12 mouse cellular contexts compared by ENCODE assay signal in the genomic region with DNA sequence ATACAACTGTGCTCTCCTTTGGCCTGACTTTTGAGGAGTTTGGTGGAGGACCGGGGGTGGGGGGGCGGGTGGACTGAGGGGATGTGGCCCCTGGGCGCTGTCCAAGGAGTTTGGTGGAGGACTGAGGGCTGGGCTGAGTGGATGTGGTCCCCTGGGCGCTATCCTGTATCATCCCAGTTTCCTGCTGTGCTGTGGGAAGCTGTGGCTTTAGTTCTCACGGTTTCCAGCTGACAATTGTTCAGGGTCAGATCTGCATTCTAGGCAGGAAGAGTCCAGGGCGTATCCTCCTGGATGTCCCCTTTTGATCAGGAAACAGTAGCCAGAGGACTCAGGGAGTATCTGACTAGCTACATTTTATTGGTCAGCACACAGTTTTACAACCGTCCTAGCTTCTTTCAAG. TPM values are rescaled to one million over a fixed set of nuclear protein-coding genes. Genes with fewer than 3 reads are reported as not detected.
DNase-seq lines count a peak whose midpoint lies in the region; ATAC-seq and TF ChIP-seq lines count a peak whose summit lies in the region.
"Had no signal": no experiment of that assay in that cellular context is flagged by ENCODE, and none has a peak within 500 bp of the region (broad histone marks: within the 10 kb centered on the region; RNA-seq: fewer than 3 reads in every experiment).

No protein-coding gene starts in this region.

- intact Hi-C loops in gastrocnemius, postnatal 14 days (cut with DNase I; ENCODE audit: low total_unique reads) = no loop called here

- H3K4me2 ChIP-seq in heart, embryonic 15.5 days = no peak overlapping the region
- H3K4me2 ChIP-seq in lung, postnatal 0 days (replicated peaks; ENCODE audit: low read depth, low read length) = no peak overlapping the region
- H3K4me2 ChIP-seq: hindbrain, embryonic 13.5 days had no signal

- 62% methylated on average over 7 of the region's 7 CpGs for WGBS in heart, embryonic 15.5 days
- WGBS in lung, postnatal 0 days = 58% methylated on average over 7 of the region's 7 CpGs

- TF ChIP-seq EP300 in lung, postnatal 0 days (IDR thresholded peaks at IDR 0.05) = no peak

- peak overlapping the region; percentile 76 for H3K27ac ChIP-seq in heart, embryonic 15.5 days
- peak overlapping the region; percentile 54; the same call in 1 of the 2 replicates for H3K27ac ChIP-seq in lung, postnatal 0 days (ENCODE audit: low read length)
- H3K27ac ChIP-seq: hindbrain, embryonic 13.5 days; layer of hippocampus, adult 2 months had no signal

- H3K9ac ChIP-seq in heart, embryonic 15.5 days = no peak overlapping the region
- H3K9ac ChIP-seq in lung, postnatal 0 days (replicated peaks; ENCODE audit: low read depth) = no peak overlapping the region
- H3K9ac ChIP-seq: hindbrain, embryonic 13.5 days had no signal

- H3K27me3 ChIP-seq in heart, embryonic 15.5 days = no peaks in the 10 kb centered on the region
- no peaks in the 10 kb centered on the region for H3K27me3 ChIP-seq in lung, postnatal 0 days (replicated peaks; ENCODE audit: insufficient read depth, low read length)

- H3K4me3 ChIP-seq in heart, embryonic 15.5 days = no peak overlapping the region
- H3K4me3 ChIP-seq in lung, postnatal 0 days (ENCODE audit: low read depth, low read length) = no peak overlapping the region
- H3K4me3 ChIP-seq: hindbrain, embryonic 13.5 days; layer of hippocampus, adult 2 months had no signal

- DNase-seq in kidney, adult 11 months = peak; percentile 55
- no peak for DNase-seq in kidney, adult 8-10 months
- peak; percentile 53 for DNase-seq in gastrocnemius, postnatal 14 days
- peak; percentile 63 for DNase-seq in lung, postnatal 0 days (ENCODE audit: low spot score)
- DNase-seq in retina, postnatal 1 day = no peak
- DNase-seq: thymus, postnatal 4 days had no signal

- no peak for TF ChIP-seq CTCF in lung, postnatal 0 days (IDR thresholded peaks at IDR 0.05)

- no peaks in the 10 kb centered on the region for H3K9me3 ChIP-seq in heart, embryonic 15.5 days (replicated peaks)
- no peaks in the 10 kb centered on the region for H3K9me3 ChIP-seq in lung, postnatal 0 days (ENCODE audit: low read length)
- H3K9me3 ChIP-seq: hindbrain, embryonic 13.5 days had no signal

- peak; percentile 24; the same call in 1 of the 2 replicates for ATAC-seq in heart, embryonic 15.5 days (replicated peaks; ENCODE audit: insufficient number of reproducible peaks, insufficient read depth, low FRiP score, low read depth)
- ATAC-seq in lung, postnatal 0 days = peak; percentile 64
- no peak for ATAC-seq in activated CD4-positive, CD25-positive, alpha-beta regulatory T cell, adult 4 months

- peaks cover 58% of the 10 kb centered on the region for H3K4me1 ChIP-seq in heart, embryonic 15.5 days (replicated peaks)
- H3K4me1 ChIP-seq in lung, postnatal 0 days (ENCODE audit: insufficient read depth, low read depth, low read length) = no peaks in the 10 kb centered on the region

- H3K36me3 ChIP-seq in heart, embryonic 15.5 days = peaks cover 6% of the 10 kb centered on the region
- no peaks in the 10 kb centered on the region; the same call in 1 of the 2 replicates for H3K36me3 ChIP-seq in lung, postnatal 0 days (ENCODE audit: insufficient read depth, low read length)

RNA-seq across cellular contexts. Expression of a gene that starts 5.7 kb away (rescaled TPM):
- 10 to 100 TPM; 11.9 to 13.4 TPM for total RNA-seq in gastrocnemius, postnatal 14 days (2021)
- polyA plus RNA-seq in heart, embryonic 15.5 days (2015; fragmentation: Nextera tagmentation; extraction: Ambion mirVana) = 106 and 130 TPM in 2 replicates
- 127 and 141 TPM in 2 replicates for polyA plus RNA-seq in lung, postnatal 0 days (2015; fragmentation: Nextera tagmentation; extraction: Ambion mirVana)
- polyA plus RNA-seq in activated CD4-positive, CD25-positive, alpha-beta regulatory T cell, adult 4 months (2017; shearing (Covaris generic)) = 1 to 10 TPM; 3.3 to 7.1 TPM
- total RNA-seq: monocyte, adult 5-6 weeks had no signal

RNA-seq across cellular contexts. Expression of a gene that starts 9.2 kb away (rescaled TPM):
- total RNA-seq in gastrocnemius, postnatal 14 days (2021) = 10 to 100 TPM; 25.6 to 31.7 TPM
- polyA plus RNA-seq in heart, embryonic 15.5 days (2015; fragmentation: Nextera tagmentation; extraction: Ambion mirVana) = 22.2 and 31.9 TPM in 2 replicates
- polyA plus RNA-seq in lung, postnatal 0 days (2015; fragmentation: Nextera tagmentation; extraction: Ambion mirVana) = 20.6 and 23.5 TPM in 2 replicates
- polyA plus RNA-seq in activated CD4-positive, CD25-positive, alpha-beta regulatory T cell, adult 4 months (2017; shearing (Covaris generic)) = 1 to 10 TPM; 1.2 TPM
- total RNA-seq: megakaryocyte progenitor cell, adult 5-6 weeks had no signal

Comparison
In these comparisons a context has a peak if more than half of its experiments do, and no peak if none do; other contexts are left out.
1. DNase-seq: peak in kidney, adult 11 months (single experiment), gastrocnemius, postnatal 14 days (single experiment) and lung, postnatal 0 days (single experiment); none in kidney, adult 8-10 months (0 of 2) and retina, postnatal 1 day (single experiment).
2. RNA of a gene that starts 5.7 kb away (polyA plus RNA-seq): 106 to 130 TPM in heart, embryonic 15.5 days and 127 to 141 TPM in lung, postnatal 0 days; 3.3 to 7.1 TPM in activated CD4-positive, CD25-positive, alpha-beta regulatory T cell, adult 4 months; every median in the first group is over 10 times any median in the second.